Mouse (Mus musculus): Measurements from ENCODE around the gene Mapk1ip1. TPM values are rescaled to one million over a fixed set of nuclear protein-coding genes. Genes with fewer than 3 reads are reported as not detected.

The Mapk1ip1 gene
- polyA plus RNA-seq (2012; rRNA removed), result 32.2 and 37.9 TPM in 2 replicates

DNA sequence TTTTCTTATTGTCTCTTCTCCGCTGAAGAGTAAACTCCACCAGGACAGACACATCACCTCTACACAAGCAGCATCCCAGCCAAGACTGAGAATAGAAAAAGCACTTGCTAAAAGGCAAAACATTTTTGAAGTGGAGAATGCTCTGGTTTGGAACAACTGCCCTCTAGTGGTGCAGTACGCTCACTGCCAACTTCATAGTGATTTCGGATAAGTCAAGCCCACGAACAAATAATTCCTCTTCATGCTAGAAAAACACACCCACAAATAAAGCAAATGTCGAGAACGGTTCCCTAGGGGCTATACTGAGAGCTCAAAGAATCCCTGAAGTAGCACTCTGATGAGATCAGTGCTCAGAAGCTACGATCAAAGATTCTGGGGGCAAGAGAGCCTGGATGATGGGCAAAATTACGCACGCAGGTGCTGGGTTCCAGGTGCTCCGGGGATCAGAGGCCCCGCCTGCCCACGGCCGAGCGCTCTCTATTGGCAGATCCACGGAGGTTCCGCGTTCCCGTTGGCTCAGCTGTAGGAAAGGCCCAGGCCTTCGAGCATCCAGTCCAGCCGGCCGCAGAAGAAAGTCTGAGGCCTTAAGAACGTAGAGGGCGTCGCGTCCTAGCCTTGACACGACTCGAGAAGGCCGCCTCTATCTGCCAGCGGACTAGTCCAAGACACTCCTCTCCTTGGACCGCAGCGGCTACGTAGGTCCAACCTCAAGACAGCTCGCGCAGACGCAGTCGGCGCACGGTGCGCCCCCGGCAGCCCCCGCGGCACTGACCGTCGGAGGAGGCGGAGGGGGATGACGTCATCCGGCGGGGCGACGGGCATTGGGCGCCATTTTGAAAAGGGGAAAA lies at the start of gene Mapk1ip1, which contains the start of gene Ppp2r2d:
Mapk1ip1 (minus strand) TSS at position 730 of the 848 bp plus-strand sequence.
Ppp2r2d (plus strand) TSS at position 536 of the 848 bp plus-strand sequence.

Other genes starting within 250 kb of the Mapk1ip1 start
- 17.2 and 18.4 TPM in 2 replicates for gene Ppp2r2d, start 194 bp downstream of the Mapk1ip1 start, polyA plus RNA-seq (2012; rRNA removed)
- gene Bnip3, start 63.2 kb upstream of the Mapk1ip1 start, polyA plus RNA-seq (2012; rRNA removed), result 10.0 and 12.3 TPM in 2 replicates
- 0.21 and 0.33 TPM in 2 replicates for gene Jakmip3, start 94.5 kb upstream of the Mapk1ip1 start, polyA plus RNA-seq (2012; rRNA removed)
- 1.3 and 1.7 TPM in 2 replicates for gene Dpysl4, start 239.7 kb upstream of the Mapk1ip1 start, polyA plus RNA-seq (2012; rRNA removed)

All from colon, adult 2 months (tissue).